Mouse (Mus musculus): ENCODE data around the gene Gm20521. TPM values are rescaled to one million over a fixed set of nuclear protein-coding genes. Genes with fewer than 3 reads are reported as not detected.

Gene Gm20521
- 1.6 TPM in 1 of 2 replicates, not detected in the other for polyA plus RNA-seq (2012; ENCODE audit: insufficient read depth, low replicate concordance)

DNA sequence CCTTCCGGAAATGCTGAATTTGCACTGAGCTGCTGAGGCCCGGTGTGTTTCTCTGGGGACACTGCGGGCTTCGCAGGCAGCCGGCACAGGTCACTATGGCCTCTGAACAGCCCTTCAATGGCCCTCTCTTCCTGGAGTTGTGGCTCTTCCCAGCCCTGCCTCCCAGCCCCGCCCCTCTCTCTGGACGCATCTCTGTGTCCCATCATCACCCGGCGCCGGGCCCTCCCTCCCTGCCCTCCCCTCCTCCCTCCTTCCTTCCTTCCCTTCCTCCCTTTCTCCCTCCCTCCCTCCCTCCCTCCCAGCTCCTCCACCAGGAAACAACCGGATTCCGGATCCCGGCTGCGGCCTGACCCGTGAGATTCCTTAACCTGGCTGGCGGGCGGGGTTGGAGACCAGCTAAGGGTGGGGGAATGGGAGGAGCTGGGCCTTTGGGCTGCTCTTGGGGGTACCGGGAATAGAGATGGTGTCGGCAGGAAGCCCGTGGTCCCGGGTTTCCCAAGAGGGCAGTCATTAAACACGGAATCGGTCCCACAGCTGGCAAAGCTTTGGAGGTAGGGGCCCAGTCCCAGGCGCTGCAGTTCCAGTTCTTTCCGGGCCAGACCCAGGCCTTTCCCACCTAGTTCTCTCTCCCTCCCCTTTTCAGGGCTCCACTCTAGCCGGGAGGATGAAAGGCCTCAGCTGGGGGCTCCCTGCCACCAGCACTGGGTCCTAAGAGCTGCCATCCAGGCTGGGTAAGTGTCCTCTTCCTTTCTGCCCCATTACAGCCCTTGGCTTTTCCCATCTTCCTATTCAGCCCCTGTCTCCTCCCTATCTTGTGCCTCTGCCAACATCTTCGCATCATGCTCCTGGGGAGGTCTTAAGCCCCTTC is at the start of gene Gm20521, which contains the start of gene Bcl2l2:
Gene Gm20521, plus strand, starts transcription at position 288 of the 868 bp plus-strand sequence.
Gene Bcl2l2, plus strand, starts transcription at position 224 of the 868 bp plus-strand sequence.
- TF ChIP-seq GATA1 (IDR thresholded peaks at IDR 0.05; ENCODE audit: borderline replicate concordance, low read length), result no peak
- TF ChIP-seq FLI1 (IDR thresholded peaks at IDR 0.05; ENCODE audit: low read length), result no peak
- Histone ChIP-seq H3K27me3 (replicated peaks) (no peaks in the 10 kb centered on the region), H3K4me1 (peaks cover 24% of the 10 kb centered on the region), H3K9me3 (peaks cover 6% of the 10 kb centered on the region), H3K4me3 (replicated peaks) (peak within 1 kb of the TSS; percentile 92), H3K36me3 (replicated peaks; ENCODE audit: low read length) (peaks cover 30% of the 10 kb centered on the region)

DNA sequence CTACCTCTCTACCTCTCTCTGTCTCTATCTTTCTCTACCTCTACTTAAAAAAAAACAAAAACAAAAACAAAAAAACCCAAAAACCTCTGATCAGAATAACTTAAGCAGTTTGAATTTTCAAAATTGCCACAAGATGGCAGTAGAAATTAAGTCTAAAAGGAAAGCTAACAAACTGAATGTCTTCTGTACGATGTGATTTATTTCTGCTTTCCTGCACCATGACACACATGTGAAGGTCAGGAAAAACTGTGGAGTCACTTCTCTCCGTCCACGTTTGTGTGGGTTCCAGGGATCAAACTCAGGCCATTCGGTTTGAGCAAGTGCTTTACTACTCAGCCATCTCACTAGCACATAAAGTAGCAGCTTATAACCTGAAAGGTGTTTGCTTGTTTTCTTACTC is 39.8 kb upstream of the Gm20521 start:
- no peak overlapping the region for H3K4me3 ChIP-seq (replicated peaks)
- H3K9me3 ChIP-seq, result no peaks in the 10 kb centered on the region
- TF ChIP-seq FLI1 (IDR thresholded peaks at IDR 0.05; ENCODE audit: low read length), result no peak
- TF ChIP-seq GATA1 (IDR thresholded peaks at IDR 0.05; ENCODE audit: borderline replicate concordance, low read length), result no peak
- H3K4me1 ChIP-seq, result no peaks in the 10 kb centered on the region
- no peaks in the 10 kb centered on the region for H3K36me3 ChIP-seq (replicated peaks; ENCODE audit: low read length)
- H3K27me3 ChIP-seq (replicated peaks), result no peaks in the 10 kb centered on the region

DNA sequence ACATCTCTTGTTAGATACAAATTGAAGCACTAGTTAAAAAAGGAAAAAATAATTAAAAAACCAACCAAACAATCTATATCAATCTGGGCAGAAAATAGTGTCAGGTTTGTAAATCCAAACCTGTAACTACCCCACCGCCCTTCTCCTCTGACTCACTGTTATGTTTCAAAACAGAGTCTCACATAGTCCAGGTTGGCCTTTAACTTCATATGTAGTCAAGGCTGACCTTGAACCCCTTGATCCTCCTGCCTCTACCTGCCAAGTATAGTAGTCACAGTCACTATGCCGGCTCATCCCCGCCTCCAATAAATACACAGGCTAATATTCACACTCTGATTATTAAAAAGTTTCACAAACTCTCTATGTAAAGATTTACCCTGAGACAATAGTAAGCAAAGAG is 27.5 kb upstream of the Gm20521 start:
- Histone ChIP-seq H3K9me3 (no peaks in the 10 kb centered on the region), H3K4me1 (peaks cover 44% of the 10 kb centered on the region), H3K27me3 (replicated peaks) (no peaks in the 10 kb centered on the region), H3K4me3 (replicated peaks) (no peak overlapping the region), H3K36me3 (replicated peaks; ENCODE audit: low read length) (peaks cover 34% of the 10 kb centered on the region)
- no peak for TF ChIP-seq FLI1 (IDR thresholded peaks at IDR 0.05; ENCODE audit: low read length)
- TF ChIP-seq GATA1 (IDR thresholded peaks at IDR 0.05; ENCODE audit: borderline replicate concordance, low read length), result no peak

DNA sequence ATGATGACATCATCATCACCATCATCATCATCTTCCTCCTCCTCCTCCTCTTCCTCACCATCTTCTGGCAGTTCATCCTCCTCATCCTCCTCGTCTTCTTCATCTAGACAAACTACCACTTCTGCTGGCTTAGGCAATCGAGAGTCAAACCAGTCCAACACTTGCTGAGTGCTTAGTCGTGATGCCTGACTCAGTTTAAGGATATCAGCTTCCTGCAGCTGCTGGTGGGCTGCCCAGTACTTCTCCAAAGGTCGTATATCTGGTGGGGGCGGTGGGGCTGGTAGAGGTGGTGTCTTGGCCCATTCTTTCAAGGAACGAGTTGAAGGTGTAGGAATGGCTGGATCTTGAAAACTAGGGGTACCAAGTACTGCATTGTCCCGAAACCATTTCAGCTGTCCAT is 26.5 kb upstream of the Gm20521 start:
- Histone ChIP-seq H3K4me1 (peaks cover 44% of the 10 kb centered on the region), H3K36me3 (replicated peaks; ENCODE audit: low read length) (peaks cover 34% of the 10 kb centered on the region), H3K27me3 (replicated peaks) (no peaks in the 10 kb centered on the region), H3K4me3 (replicated peaks) (peak overlapping the region; percentile 54), H3K9me3 (no peaks in the 10 kb centered on the region)
- TF ChIP-seq FLI1 (IDR thresholded peaks at IDR 0.05; ENCODE audit: low read length), result no peak
- no peak for TF ChIP-seq GATA1 (IDR thresholded peaks at IDR 0.05; ENCODE audit: borderline replicate concordance, low read length)

DNA sequence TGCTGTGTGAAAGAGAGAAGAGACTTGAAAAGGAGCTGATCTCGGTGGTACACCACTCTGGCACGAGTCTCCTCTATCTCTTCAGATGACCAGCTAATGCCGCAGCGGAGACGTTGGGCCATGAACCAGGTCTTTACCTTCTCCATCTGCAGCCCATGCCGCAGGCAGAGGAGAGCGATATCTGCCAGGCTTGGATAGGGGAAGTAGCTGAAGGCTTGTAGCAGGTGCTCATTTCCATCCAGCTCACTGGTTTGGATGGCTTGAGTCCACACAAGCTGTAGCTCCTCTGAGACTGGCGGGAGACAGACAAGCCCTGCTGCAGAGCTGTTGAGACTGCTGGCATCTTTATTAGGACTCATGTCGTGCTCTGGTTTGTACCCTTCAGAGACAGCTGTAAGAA is 25.4 kb upstream of the Gm20521 start:
- no peak for TF ChIP-seq GATA1 (IDR thresholded peaks at IDR 0.05; ENCODE audit: borderline replicate concordance, low read length)
- TF ChIP-seq FLI1 (IDR thresholded peaks at IDR 0.05; ENCODE audit: low read length), result no peak
- no peaks in the 10 kb centered on the region for H3K27me3 ChIP-seq (replicated peaks)
- peaks cover 44% of the 10 kb centered on the region for H3K4me1 ChIP-seq
- no peaks in the 10 kb centered on the region for H3K9me3 ChIP-seq
- peaks cover 34% of the 10 kb centered on the region for H3K36me3 ChIP-seq (replicated peaks; ENCODE audit: low read length)
- no peak overlapping the region for H3K4me3 ChIP-seq (replicated peaks)

DNA sequence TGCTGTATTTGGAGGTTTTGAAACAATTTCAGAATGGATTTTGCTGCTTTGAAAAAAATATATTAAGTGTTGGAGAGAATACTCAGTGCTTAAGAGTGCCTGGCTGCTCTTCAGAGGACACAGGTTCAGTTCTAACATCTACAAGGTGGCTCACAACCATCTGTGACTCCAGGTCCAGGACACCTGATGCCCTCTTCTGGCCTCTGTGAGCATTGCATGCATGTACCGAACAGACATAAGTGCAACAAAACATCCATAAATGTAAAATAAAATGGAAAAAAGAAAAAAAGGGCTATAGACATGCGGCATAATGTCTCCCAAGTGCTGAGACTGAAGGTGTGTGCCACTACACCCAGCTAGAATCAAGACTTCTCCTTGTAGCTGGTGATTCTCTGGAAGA is 22.7 kb upstream of the Gm20521 start:
- Histone ChIP-seq H3K9me3 (no peaks in the 10 kb centered on the region), H3K4me3 (replicated peaks) (no peak overlapping the region), H3K27me3 (replicated peaks) (no peaks in the 10 kb centered on the region), H3K36me3 (replicated peaks; ENCODE audit: low read length) (peaks cover 24% of the 10 kb centered on the region), H3K4me1 (peaks cover 49% of the 10 kb centered on the region)
- TF ChIP-seq GATA1 (IDR thresholded peaks at IDR 0.05; ENCODE audit: borderline replicate concordance, low read length), result no peak
- TF ChIP-seq FLI1 (IDR thresholded peaks at IDR 0.05; ENCODE audit: low read length), result no peak

DNA sequence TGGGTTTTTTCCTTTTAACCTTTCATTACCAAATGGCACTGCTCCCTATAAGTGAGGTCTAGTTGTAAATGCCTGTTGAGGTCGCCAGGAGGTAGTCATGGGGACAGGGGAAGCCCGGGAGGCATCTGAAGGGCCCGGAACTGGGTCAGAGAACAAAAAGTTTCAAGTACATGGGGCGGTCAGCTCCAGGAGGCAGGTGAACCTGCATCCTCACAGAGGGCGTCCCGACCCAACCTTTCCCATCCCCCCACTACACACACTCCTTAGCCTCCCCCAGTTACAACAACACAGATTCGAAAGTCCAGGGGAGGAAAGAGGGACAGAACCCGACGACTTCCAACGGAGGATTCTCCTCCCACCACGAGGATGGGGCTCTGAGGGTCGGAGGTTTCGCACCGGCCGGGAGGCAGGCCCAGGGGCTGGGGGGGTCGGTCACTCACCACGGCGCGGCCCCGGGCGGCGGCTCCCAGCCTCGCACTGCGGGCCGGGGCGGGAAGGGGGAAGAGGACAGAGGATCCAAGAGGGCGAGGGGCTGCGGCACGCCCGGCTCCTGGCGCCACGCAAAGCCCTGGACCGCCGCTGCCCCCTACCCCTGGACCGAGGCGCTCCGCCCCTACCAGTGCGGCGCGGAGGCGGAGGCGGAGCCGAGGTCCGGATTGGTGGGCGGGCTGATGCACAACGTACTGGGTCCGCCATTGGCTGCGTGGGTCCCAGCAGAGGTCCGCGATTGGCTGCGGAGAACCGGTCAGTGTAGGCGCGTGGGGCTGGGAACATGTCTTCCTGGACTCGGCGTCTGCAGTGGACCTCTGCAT is 19.5 kb upstream of the Gm20521 start:
- H3K4me1 ChIP-seq, result peaks cover 30% of the 10 kb centered on the region
- H3K4me3 ChIP-seq (replicated peaks), result peak overlapping the region; percentile 97
- no peaks in the 10 kb centered on the region for H3K27me3 ChIP-seq (replicated peaks)
- TF ChIP-seq FLI1 (IDR thresholded peaks at IDR 0.05; ENCODE audit: low read length) (no peak), GATA1 (IDR thresholded peaks at IDR 0.05; ENCODE audit: borderline replicate concordance, low read length) (no peak)
- H3K9me3 ChIP-seq, result no peaks in the 10 kb centered on the region
- no peaks in the 10 kb centered on the region for H3K36me3 ChIP-seq (replicated peaks; ENCODE audit: low read length)

DNA sequence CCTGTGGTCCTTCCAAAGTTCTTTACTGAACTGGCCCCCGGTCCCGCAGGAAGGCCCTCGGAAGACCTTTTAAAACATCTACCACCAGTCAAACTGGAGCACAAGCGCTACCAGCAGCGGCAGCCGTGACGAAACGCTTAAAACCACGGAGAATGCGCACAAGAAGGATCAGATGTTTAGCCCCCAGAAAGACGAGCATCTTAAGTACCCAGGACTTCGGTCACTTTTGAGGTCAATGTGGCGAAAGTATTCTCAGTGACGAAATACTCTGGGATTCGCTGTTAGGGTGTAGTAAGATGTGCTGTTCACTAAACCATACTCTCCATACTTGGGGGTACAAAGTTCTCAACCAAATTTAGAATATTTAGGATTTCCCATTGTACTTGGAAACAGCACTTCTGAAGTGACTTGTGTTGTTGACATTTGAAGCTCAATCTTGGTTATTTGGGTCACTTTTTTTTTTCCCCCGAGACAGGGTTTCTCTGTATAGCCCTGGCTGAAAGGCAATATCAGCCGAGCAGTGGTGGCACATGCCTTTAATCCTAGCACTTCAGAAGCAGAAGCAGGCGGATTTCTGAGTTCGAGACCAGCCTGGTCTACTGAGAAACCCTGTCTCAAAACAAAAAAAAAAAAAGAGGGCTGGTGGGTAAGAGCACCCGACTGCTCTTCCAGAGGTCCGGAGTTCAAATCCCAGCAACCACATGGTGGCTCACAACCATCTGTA is 18.8 kb upstream of the Gm20521 start:
- no peaks in the 10 kb centered on the region for H3K27me3 ChIP-seq (replicated peaks)
- peaks cover 23% of the 10 kb centered on the region for H3K4me1 ChIP-seq
- H3K9me3 ChIP-seq, result no peaks in the 10 kb centered on the region
- TF ChIP-seq FLI1 (IDR thresholded peaks at IDR 0.05; ENCODE audit: low read length) (no peak), GATA1 (IDR thresholded peaks at IDR 0.05; ENCODE audit: borderline replicate concordance, low read length) (no peak)
- H3K36me3 ChIP-seq (replicated peaks; ENCODE audit: low read length), result no peaks in the 10 kb centered on the region
- peak overlapping the region; percentile 97 for H3K4me3 ChIP-seq (replicated peaks)

DNA sequence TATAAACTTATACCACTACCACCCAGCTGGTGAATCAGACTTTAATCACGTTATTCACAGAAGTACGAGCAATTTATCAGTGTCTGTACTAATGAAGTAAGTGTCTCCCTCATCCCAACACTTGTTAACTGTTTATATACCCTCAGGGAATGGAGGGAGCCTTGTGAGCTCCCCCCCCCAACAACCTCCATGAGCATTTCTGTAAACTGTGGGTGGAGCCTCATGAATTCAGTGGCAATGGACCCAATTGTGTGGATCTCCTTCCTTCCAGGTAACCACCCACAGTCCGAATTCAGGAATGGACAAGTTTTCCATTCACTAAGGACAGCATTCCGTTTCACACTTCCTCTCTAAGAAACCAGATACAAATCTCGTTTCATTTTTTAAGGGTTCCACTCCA is 17.6 kb upstream of the Gm20521 start:
- no peaks in the 10 kb centered on the region for H3K9me3 ChIP-seq
- TF ChIP-seq FLI1 (IDR thresholded peaks at IDR 0.05; ENCODE audit: low read length) (no peak), GATA1 (IDR thresholded peaks at IDR 0.05; ENCODE audit: borderline replicate concordance, low read length) (no peak)
- H3K27me3 ChIP-seq (replicated peaks), result no peaks in the 10 kb centered on the region
- no peaks in the 10 kb centered on the region for H3K36me3 ChIP-seq (replicated peaks; ENCODE audit: low read length)
- H3K4me1 ChIP-seq, result peaks cover 14% of the 10 kb centered on the region
- no peak overlapping the region for H3K4me3 ChIP-seq (replicated peaks)

All from megakaryocyte, embryonic 14.5 days (primary cell).